In genomic region chr4:130173060-130173822, GRCm38 (mm10) we compare ENCODE assay signal across 8 mouse cellular contexts. TPM values are rescaled to one million over a fixed set of nuclear protein-coding genes. Genes with fewer than 3 reads are reported as not detected.
DNase-seq lines count a peak whose midpoint lies in the region; ATAC-seq and TF ChIP-seq lines count a peak whose summit lies in the region.

No protein-coding gene starts in this region.

- peak overlapping the region; percentile 86 for H3K27ac ChIP-seq in heart, embryonic 13.5 days (replicated peaks)
- peak overlapping the region; percentile 69 for H3K27ac ChIP-seq in liver, adult 2 months (replicated peaks; ENCODE audit: insufficient read depth, low read depth, low read length)

- H3K36me3 ChIP-seq in heart, embryonic 13.5 days: peaks cover 11% of the 10 kb centered on the region
- no peaks in the 10 kb centered on the region for H3K36me3 ChIP-seq in liver, adult 2 months (ENCODE audit: control insufficient read depth, insufficient read depth, low read length)

- peaks cover 96% of the 10 kb centered on the region for H3K4me1 ChIP-seq in heart, embryonic 13.5 days
- H3K4me1 ChIP-seq in liver, adult 2 months (ENCODE audit: control insufficient read depth, insufficient read depth, low read length): peaks cover 10% of the 10 kb centered on the region

- no peak for TF ChIP-seq CTCF in liver, adult 2 months (IDR thresholded peaks at IDR 0.05; ENCODE audit: low read depth, low read length)

- ATAC-seq in heart, embryonic 13.5 days (ENCODE audit: extremely low read depth, insufficient number of reproducible peaks, low FRiP score, low TSS enrichment): peak; percentile 43; the same call in 1 of the 2 replicates
- ATAC-seq in inflammation-experienced regulatory T-cells, adult 6 months: no peak

- no peak for TF ChIP-seq POLR2A in liver, adult 2 months (IDR thresholded peaks at IDR 0.05; ENCODE audit: extremely low read depth, insufficient read depth, low read length)

- H3K79me2 ChIP-seq in liver, adult 2 months (ENCODE audit: control insufficient read depth, insufficient read depth, low read length): no peaks in the 10 kb centered on the region

- H3K9ac ChIP-seq in heart, embryonic 13.5 days: peak overlapping the region; percentile 79
- peak overlapping the region; percentile 75 for H3K9ac ChIP-seq in liver, adult 2 months (ENCODE audit: low read depth, low read length)

- no peaks in the 10 kb centered on the region for H3K9me3 ChIP-seq in heart, embryonic 13.5 days

- 65% methylated on average over 11 of the region's 11 CpGs for WGBS in heart, embryonic 13.5 days
- WGBS in liver, adult 2 months: 66% methylated on average over 11 of the region's 11 CpGs

- intact Hi-C loops in left cerebral cortex, postnatal 10 days (cut with DNase I): no loop called here

- H3K4me2 ChIP-seq in heart, embryonic 13.5 days: peak overlapping the region; percentile 75

- peak; percentile 67 for DNase-seq in urinary bladder, postnatal 14 days (ENCODE audit: low spot score)
- no peak for DNase-seq in urinary bladder, adult 2 months (ENCODE audit: low spot score)
- no peak for DNase-seq in liver, adult 2 months (ENCODE audit: extremely low read depth, low read depth, low spot score)
- peak; percentile 48 for DNase-seq in yolk sac, embryonic 10.5 days (ENCODE audit: low spot score)
- no peak for DNase-seq in B cell, adult 2 months
- no peak for DNase-seq in left cerebral cortex, postnatal 10 days (ENCODE audit: extremely low spot score in 1 of 2, low spot score in 2 of 2)

- no peaks in the 10 kb centered on the region for H3K27me3 ChIP-seq in heart, embryonic 13.5 days (replicated peaks)
- H3K27me3 ChIP-seq in liver, adult 2 months (ENCODE audit: control insufficient read depth, insufficient read depth, low read length): no peaks in the 10 kb centered on the region

- peak overlapping the region; percentile 52 for H3K4me3 ChIP-seq in heart, embryonic 13.5 days
- peak overlapping the region; percentile 79 for H3K4me3 ChIP-seq in liver, adult 2 months (ENCODE audit: insufficient read depth, low read depth, low read length)

RNA-seq across cellular contexts. Expression of gene Tinagl1, which starts 1.7 kb away (rescaled TPM):
- 514 and 535 TPM in 2 replicates for polyA plus RNA-seq in urinary bladder, adult 2 months (2012; rRNA removed)
- polyA plus RNA-seq in heart, embryonic 13.5 days (2015; fragmentation: Nextera tagmentation; extraction: Ambion mirVana): 47.4 and 53.0 TPM in 2 replicates
- 13.3 and 21.4 TPM in 2 replicates for total RNA-seq in liver, adult 2 months (2014; rRNA removed)
- 30.5 and 35.3 TPM in 2 replicates for polyA plus RNA-seq in liver, adult 2 months (2012; rRNA removed)
- not detected for polyA plus RNA-seq in inflammation-experienced regulatory T-cells, adult 6 months (2017; shearing (Covaris generic))
- 1 to 10 TPM; 2.3 to 2.7 TPM for total RNA-seq in left cerebral cortex, postnatal 10 days (2021)

RNA-seq across cellular contexts. Expression of gene Hcrtr1, which starts 34.1 kb away (rescaled TPM):
- polyA plus RNA-seq in urinary bladder, adult 2 months (2012; rRNA removed): 18.8 and 20.0 TPM in 2 replicates
- 0.32 TPM in 1 of 2 replicates, not detected in the other for polyA plus RNA-seq in heart, embryonic 13.5 days (2015; fragmentation: Nextera tagmentation; extraction: Ambion mirVana)
- total RNA-seq in liver, adult 2 months (2014; rRNA removed): not detected in 2 replicates
- 0.04 TPM in 1 of 2 replicates, not detected in the other for polyA plus RNA-seq in liver, adult 2 months (2012; rRNA removed)
- polyA plus RNA-seq in inflammation-experienced regulatory T-cells, adult 6 months (2017; shearing (Covaris generic)): not detected
- total RNA-seq in left cerebral cortex, postnatal 10 days (2021): 10 to 100 TPM; 11.2 TPM

RNA-seq across cellular contexts. Expression of gene Gm853, which starts 49.0 kb away (rescaled TPM):
- polyA plus RNA-seq in urinary bladder, adult 2 months (2012; rRNA removed): not detected in 2 replicates
- not detected in 2 replicates for polyA plus RNA-seq in heart, embryonic 13.5 days (2015; fragmentation: Nextera tagmentation; extraction: Ambion mirVana)
- not detected in 2 replicates for total RNA-seq in liver, adult 2 months (2014; rRNA removed)
- not detected in 2 replicates for polyA plus RNA-seq in liver, adult 2 months (2012; rRNA removed)
- not detected for polyA plus RNA-seq in inflammation-experienced regulatory T-cells, adult 6 months (2017; shearing (Covaris generic))
- total RNA-seq in left cerebral cortex, postnatal 10 days (2021): not detected

Comparison
In these comparisons a context has a peak if more than half of its experiments do, and no peak if none do; other contexts are left out.
1. DNase-seq: peak in urinary bladder, postnatal 14 days (single experiment) and yolk sac, embryonic 10.5 days (single experiment); none in urinary bladder, adult 2 months (single experiment), liver, adult 2 months (single experiment), B cell, adult 2 months (0 of 2) and left cerebral cortex, postnatal 10 days (0 of 2).
2. RNA of gene Tinagl1, which starts 1.7 kb away (polyA plus RNA-seq): 514 to 535 TPM in urinary bladder, adult 2 months, 47.4 to 53.0 TPM in heart, embryonic 13.5 days and 30.5 to 35.3 TPM in liver, adult 2 months; not detected in inflammation-experienced regulatory T-cells, adult 6 months; every median in the first group is over 10 times any median in the second.
3. RNA of gene Hcrtr1, which starts 34.1 kb away (polyA plus RNA-seq): 18.8 to 20.0 TPM in urinary bladder, adult 2 months; 0.32 TPM in heart, embryonic 13.5 days, 0.04 TPM in liver, adult 2 months and not detected in inflammation-experienced regulatory T-cells, adult 6 months; every median in the first group is over 10 times any median in the second.